Mouse (Mus musculus) lung, postnatal 0 days (tissue): ENCODE data around the gene Tarbp1.

ENCODE experiments used
- CTCF ChIP-seq: IDR thresholded peaks from 2 replicates; pipeline ENCODE4 v1.5.1; 2016; ENCODE audit warnings: antibody characterized with exemption, mild to moderate bottlenecking
- EP300 ChIP-seq: IDR thresholded peaks from 2 replicates; pipeline ENCODE4 v1.6.1; 2016; ENCODE audit warnings: antibody characterized with exemption, mild to moderate bottlenecking, control low read depth

- TF ChIP-seq CTCF (no peak), EP300 (no peak)
Measured at GRCm38 (mm10) chr8:126381299-126381698, 93.6 kb downstream of the Tarbp1 start.
